Mouse (Mus musculus) myocyte (in vitro differentiated cells): ENCODE measurements around the gene Scn3b.

Experiments
- CEBPB ChIP-seq: IDR thresholded peaks from 2 replicates; pipeline ENCODE4 v1.6.1; 2011; ENCODE audit warnings: mild to moderate bottlenecking, moderate library complexity; ENCODE audit not compliant: poor library complexity, insufficient read depth, severe bottlenecking
- E2F4 ChIP-seq: IDR thresholded peaks from one replicate; pipeline ENCODE4 v1.6.1; 2011; ENCODE audit warnings: mild to moderate bottlenecking, control low read depth, moderate library complexity; ENCODE audit not compliant: insufficient read depth
- POLR2A ChIP-seq: IDR thresholded peaks from one replicate; pipeline ENCODE4 v1.6.1; 2011; ENCODE audit warnings: low read depth, mild to moderate bottlenecking, control low read depth, moderate library complexity; ENCODE audit not compliant: insufficient read length
- REST ChIP-seq: IDR thresholded peaks from one replicate; pipeline ENCODE4 v1.6.1; 2011; ENCODE audit warnings: mild to moderate bottlenecking, control low read depth, moderate library complexity; ENCODE audit not compliant: insufficient read depth, insufficient read length
- SRF ChIP-seq: IDR thresholded peaks from one replicate; pipeline ENCODE4 v1.6.1; 2011; ENCODE audit warnings: low read depth; ENCODE audit not compliant: control insufficient read depth, insufficient read length
- USF1 ChIP-seq: IDR thresholded peaks from one replicate; pipeline ENCODE4 v1.6.1; 2011; ENCODE audit warnings: low read depth, mild to moderate bottlenecking, control low read depth, moderate library complexity

- TF ChIP-seq POLR2A = no peak
- TF ChIP-seq REST = no peak
- TF ChIP-seq E2F4 = no peak
- no peak for TF ChIP-seq USF1
- TF ChIP-seq CEBPB = no peak
- TF ChIP-seq SRF = no peak
These were observed 40.1 kb upstream of the Scn3b start for GRCm38 (mm10) chr9:40228804-40229331.
